ENCODE assay signal across 13 mouse cellular contexts in genomic region chr5:149237221-149237950, GRCm38 (mm10). TPM values are rescaled to one million over a fixed set of nuclear protein-coding genes. Genes with fewer than 3 reads are reported as not detected.
A peak's percentile ranks its signal among the peaks of the same experiment; 100 is the strongest.
DNase-seq lines count a peak whose midpoint lies in the region; TF ChIP-seq lines count a peak whose summit lies in the region.
"Had no signal": no experiment of that assay in that cellular context is flagged by ENCODE, and none has a peak within 500 bp of the region (broad histone marks: within the 10 kb centered on the region; RNA-seq: fewer than 3 reads in every experiment).

No protein-coding gene starts in this region.

- intact Hi-C loops in gastrocnemius, adult 2 months (cut with DNase I) = no loop called here
- intact Hi-C loops in gastrocnemius, postnatal 14 days (cut with DNase I; ENCODE audit: low total_unique reads) = no loop called here

- peak overlapping the region; percentile 69 for H3K4me3 ChIP-seq in gastrocnemius, adult 2 months
- H3K4me3 ChIP-seq: limb, embryonic 12.5 days; liver, embryonic 15.5 days had no signal

- TF ChIP-seq CTCF in gastrocnemius, adult 2 months (IDR thresholded peaks at IDR 0.05) = no peak

- peak overlapping the region; percentile 84 for H3K27ac ChIP-seq in gastrocnemius, adult 2 months
- H3K27ac ChIP-seq: limb, embryonic 12.5 days; liver, embryonic 15.5 days had no signal

- DNase-seq in gastrocnemius, adult 2 months = peak; percentile 59
- DNase-seq in gastrocnemius, postnatal 14 days = no peak
- peak; percentile 28 for DNase-seq in kidney, postnatal 10 days
- DNase-seq in kidney, postnatal 36 days = no peak
- DNase-seq in cerebellum, adult 11 months = peak; percentile 47
- DNase-seq in cerebellum, postnatal 10 days = peak; percentile 68 to 74
- no peak for DNase-seq in adipocyte (ENCODE audit: low spot score)
- DNase-seq in kidney, adult 9 months = no peak
- DNase-seq: adrenal gland, postnatal 10 days; kidney, adult 2 months; lung, postnatal 14 days had no signal

RNA-seq across cellular contexts. Expression of gene Alox5ap, which starts 27.2 kb away (rescaled TPM):
- 1 to 10 TPM; 4.1 to 5.1 TPM for total RNA-seq in gastrocnemius, adult 2 months (2021)
- total RNA-seq in gastrocnemius, postnatal 14 days (2021) = 1 to 10 TPM; 8.2 to 9.5 TPM

RNA-seq across cellular contexts. Expression of gene Hmgb1, which starts 53.1 kb away (rescaled TPM):
- total RNA-seq in gastrocnemius, adult 2 months (2021) = 100 to 1,000 TPM in 1 of 2 experiments, 10 to 100 TPM in 1; 99.8 to 112 TPM
- 100 to 1,000 TPM; 125 to 131 TPM for total RNA-seq in gastrocnemius, postnatal 14 days (2021)

RNA-seq across cellular contexts. Expression of gene Uspl1, which starts 53.2 kb away (rescaled TPM):
- 10 to 100 TPM; 29.8 to 32.6 TPM for total RNA-seq in gastrocnemius, adult 2 months (2021)
- total RNA-seq in gastrocnemius, postnatal 14 days (2021) = 10 to 100 TPM; 18.9 to 20.4 TPM

Comparison
In these comparisons a context has a peak if more than half of its experiments do, and no peak if none do; other contexts are left out.
1. DNase-seq: peak in gastrocnemius, adult 2 months (single experiment), kidney, postnatal 10 days (single experiment), cerebellum, adult 11 months (single experiment) and cerebellum, postnatal 10 days (2 of 2); none in gastrocnemius, postnatal 14 days (single experiment), kidney, postnatal 36 days (0 of 2), adipocyte (single experiment) and kidney, adult 9 months (single experiment).